Comparison of ENCODE assay signal across 29 mouse cellular contexts in the genomic region with DNA sequence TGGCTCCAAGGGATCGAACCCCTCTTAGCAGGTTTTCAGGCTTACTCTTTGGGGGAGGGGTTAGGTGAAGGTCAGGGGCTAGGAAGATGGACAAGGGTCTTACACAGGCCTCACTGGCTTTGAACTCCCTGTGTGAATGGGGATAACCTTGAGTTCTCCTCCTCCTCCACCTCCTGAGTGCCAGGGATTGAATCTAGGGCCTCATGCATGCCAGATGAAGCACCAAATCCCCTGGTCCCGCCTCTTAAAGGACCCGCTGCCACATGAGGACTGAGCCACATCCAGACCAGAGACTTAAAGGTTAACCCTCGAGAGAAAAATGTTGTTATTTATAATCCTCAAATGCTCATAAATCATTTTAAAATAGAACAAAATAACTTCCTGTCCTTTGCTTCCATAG. TPM values are rescaled to one million over a fixed set of nuclear protein-coding genes. Genes with fewer than 3 reads are reported as not detected.
DNase-seq lines count a peak whose midpoint lies in the region; ATAC-seq and TF ChIP-seq lines count a peak whose summit lies in the region.
"Had no signal": no experiment of that assay in that cellular context is flagged by ENCODE, and none has a peak within 500 bp of the region (broad histone marks: within the 10 kb centered on the region; RNA-seq: fewer than 3 reads in every experiment).

No protein-coding gene starts in this region.

- no peak for TF ChIP-seq POLR2A in lung, adult 2 months (IDR thresholded peaks at IDR 0.05; ENCODE audit: borderline replicate concordance, extremely low read depth, low read depth, low read length)

- H3K4me2 ChIP-seq in neural tube, embryonic 11.5 days (ENCODE audit: low read depth) = no peak overlapping the region
- H3K4me2 ChIP-seq in neural tube, embryonic 15.5 days = no peak overlapping the region
- H3K4me2 ChIP-seq in hindbrain, embryonic 15.5 days = no peak overlapping the region
- H3K4me2 ChIP-seq: embryonic facial prominence, embryonic 15.5 days; kidney, embryonic 15.5 days; limb, embryonic 12.5 days; liver, embryonic 11.5 days; stomach, embryonic 15.5 days had no signal

- intact Hi-C loops in heart, postnatal 25 days (cut with DNase I) = no loop called here

- WGBS in neural tube, embryonic 11.5 days = 88% methylated on average over 4 of the region's 4 CpGs
- 82% methylated on average over 4 of the region's 4 CpGs for WGBS in neural tube, embryonic 15.5 days
- 72% methylated on average over 4 of the region's 4 CpGs for WGBS in hindbrain, embryonic 15.5 days
- WGBS in lung, adult 2 months = 78% methylated on average over 4 of the region's 4 CpGs

- peak; percentile 80 for DNase-seq in heart, adult 11 months
- no peak for DNase-seq in heart, postnatal 25 days (ENCODE audit: low spot score)
- DNase-seq in neural tube, embryonic 11.5 days (ENCODE audit: low spot score) = no peak
- DNase-seq in left cerebral cortex, adult 11 months (ENCODE audit: low spot score) = no peak
- no peak for DNase-seq in lung, adult 2 months
- DNase-seq: adrenal gland, adult 2 months; B cell, adult 2 months; cerebellum, adult 11-12 months; gastrocnemius, postnatal 25 days; heart, adult 2 months; heart, postnatal 36 days; kidney, postnatal 36 days; layer of hippocampus, postnatal 36 days; liver, postnatal 0 days; lung, postnatal 10 days; right cerebral cortex, adult 18-20 months; right cerebral cortex, postnatal 4 days; thymus, adult 18-20 months; thymus, postnatal 36 days had no signal

- H3K4me3 ChIP-seq in neural tube, embryonic 11.5 days (ENCODE audit: low read depth, low read length) = no peak overlapping the region
- H3K4me3 ChIP-seq in neural tube, embryonic 15.5 days (replicated peaks) = no peak overlapping the region
- H3K4me3 ChIP-seq in hindbrain, embryonic 15.5 days = no peak overlapping the region
- no peak overlapping the region for H3K4me3 ChIP-seq in lung, adult 2 months (replicated peaks; ENCODE audit: extremely low read depth, low read depth, low read length)
- H3K4me3 ChIP-seq: embryonic facial prominence, embryonic 15.5 days; heart, adult 2 months; kidney, embryonic 15.5 days; limb, embryonic 12.5 days; stomach, embryonic 15.5 days had no signal

- no peak overlapping the region for H3K9ac ChIP-seq in neural tube, embryonic 11.5 days (ENCODE audit: low read length)
- no peak overlapping the region for H3K9ac ChIP-seq in neural tube, embryonic 15.5 days (replicated peaks)
- no peak overlapping the region for H3K9ac ChIP-seq in hindbrain, embryonic 15.5 days
- H3K9ac ChIP-seq: embryonic facial prominence, embryonic 15.5 days; kidney, embryonic 15.5 days; limb, embryonic 12.5 days; liver, postnatal 0 days; stomach, embryonic 15.5 days had no signal

- H3K36me3 ChIP-seq in neural tube, embryonic 11.5 days (ENCODE audit: control insufficient read depth, insufficient read depth, low read length) = no peaks in the 10 kb centered on the region
- 0 out of 2 replicates have a peak, but pooled peaks cover 5% of the 10 kb centered on the region for H3K36me3 ChIP-seq in neural tube, embryonic 15.5 days
- no peaks in the 10 kb centered on the region for H3K36me3 ChIP-seq in hindbrain, embryonic 15.5 days
- H3K36me3 ChIP-seq: embryonic facial prominence, embryonic 15.5 days; G1E; kidney, embryonic 15.5 days; limb, embryonic 12.5 days; stomach, embryonic 15.5 days had no signal

- H3K4me1 ChIP-seq in neural tube, embryonic 11.5 days (ENCODE audit: control insufficient read depth, insufficient read depth, low read length) = peaks cover 11% of the 10 kb centered on the region
- peaks cover 73% of the 10 kb centered on the region for H3K4me1 ChIP-seq in neural tube, embryonic 15.5 days
- H3K4me1 ChIP-seq in hindbrain, embryonic 15.5 days (replicated peaks) = peaks cover 77% of the 10 kb centered on the region
- peaks cover 4% of the 10 kb centered on the region for H3K4me1 ChIP-seq in lung, adult 2 months (ENCODE audit: control insufficient read depth, insufficient read depth, low read length)

- no peak for ATAC-seq in neural tube, embryonic 11.5 days (ENCODE audit: insufficient read depth, low FRiP score, low TSS enrichment)
- ATAC-seq in neural tube, embryonic 15.5 days (ENCODE audit: low FRiP score) = no peak
- no peak for ATAC-seq in hindbrain, embryonic 15.5 days (ENCODE audit: low FRiP score, low read depth)
- ATAC-seq: intestine, embryonic 16.5 days; liver, postnatal 0 days; Patski had no signal

- 0 out of 2 replicates have a peak overlapping the region, but pooled peaks have one; percentile 2 for H3K27ac ChIP-seq in neural tube, embryonic 11.5 days (ENCODE audit: low read depth, low read length)
- no peak overlapping the region for H3K27ac ChIP-seq in neural tube, embryonic 15.5 days (replicated peaks)
- H3K27ac ChIP-seq in hindbrain, embryonic 15.5 days (replicated peaks) = peak overlapping the region; percentile 31; the same call in 1 of the 2 replicates
- H3K27ac ChIP-seq: embryonic facial prominence, embryonic 15.5 days; heart, adult 2 months; kidney, embryonic 15.5 days; limb, embryonic 12.5 days; stomach, embryonic 15.5 days had no signal

- TF ChIP-seq CTCF in lung, adult 2 months (IDR thresholded peaks at IDR 0.05; ENCODE audit: insufficient read depth, low read length) = no peak

- H3K9me3 ChIP-seq in neural tube, embryonic 11.5 days (ENCODE audit: control insufficient read depth, low read length) = no peaks in the 10 kb centered on the region
- H3K9me3 ChIP-seq in neural tube, embryonic 15.5 days (replicated peaks) = no peaks in the 10 kb centered on the region
- H3K9me3 ChIP-seq in hindbrain, embryonic 15.5 days = no peaks in the 10 kb centered on the region
- H3K9me3 ChIP-seq: embryonic facial prominence, embryonic 15.5 days; kidney, embryonic 15.5 days; limb, embryonic 12.5 days; stomach, embryonic 15.5 days had no signal

- no peaks in the 10 kb centered on the region for H3K27me3 ChIP-seq in neural tube, embryonic 11.5 days (ENCODE audit: control insufficient read depth, insufficient read depth, low read length)
- H3K27me3 ChIP-seq in neural tube, embryonic 15.5 days (replicated peaks) = no peaks in the 10 kb centered on the region
- no peaks in the 10 kb centered on the region for H3K27me3 ChIP-seq in hindbrain, embryonic 15.5 days
- H3K27me3 ChIP-seq: Patski had no signal

RNA-seq across cellular contexts. Expression of a gene that starts 5.4 kb away (rescaled TPM):
- 1 to 10 TPM; 2.1 to 3.0 TPM for total RNA-seq in heart, postnatal 25 days (2021)
- polyA plus RNA-seq in neural tube, embryonic 11.5 days (2014; fragmentation: Nextera tagmentation; extraction: Ambion mirVana) = 18.1 and 22.5 TPM in 2 replicates
- 105 and 117 TPM in 2 replicates for polyA plus RNA-seq in neural tube, embryonic 15.5 days (2015; fragmentation: Nextera tagmentation; extraction: Ambion mirVana)
- polyA plus RNA-seq in hindbrain, embryonic 15.5 days (2015; fragmentation: Nextera tagmentation; extraction: Ambion mirVana) = 111 and 126 TPM in 2 replicates
- 10.6 and 21.3 TPM in 2 replicates for polyA plus RNA-seq in lung, adult 2 months (2012; rRNA removed)
- polyA plus RNA-seq: G1E had no signal
